Mouse (Mus musculus): ENCODE measurements around the gene Fgfr2. TPM values are rescaled to one million over a fixed set of nuclear protein-coding genes. Genes with fewer than 3 reads are reported as not detected.

Fgfr2 gene
- polyA plus RNA-seq, 1 experiment = 59.9 TPM

DNA sequence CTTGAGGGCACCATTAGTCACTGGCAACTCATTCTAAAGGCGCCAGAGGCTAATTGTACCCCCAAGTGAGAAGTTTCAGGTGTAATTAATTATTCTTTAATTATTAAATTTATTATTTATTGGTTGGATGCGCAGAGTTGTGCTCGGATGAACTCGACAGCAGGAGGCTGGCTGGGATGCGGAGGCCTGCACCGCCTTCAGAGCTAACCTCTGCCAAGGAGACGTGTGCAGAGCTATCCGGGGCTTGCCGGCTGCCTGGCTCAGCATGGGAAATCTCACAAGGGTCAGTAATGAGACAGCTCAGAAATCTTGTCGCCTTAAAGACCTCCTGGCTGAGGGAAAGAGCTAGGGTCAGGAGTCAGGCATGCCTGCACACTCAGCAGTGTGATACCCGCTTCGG is 32.5 kb upstream of the Fgfr2 start:
- Histone ChIP-seq H3K27ac (ENCODE audit: insufficient read depth, low read length) (no peak overlapping the region), H3K4me1 (ENCODE audit: control insufficient read depth, insufficient read depth, low read length) (no peaks in the 10 kb centered on the region), H3K4me3 (ENCODE audit: insufficient read depth, low read length) (no peak overlapping the region)
- no peak for TF ChIP-seq POLR2A (IDR thresholded peaks at IDR 0.05; ENCODE audit: low read depth, low read length)
- TF ChIP-seq CTCF (IDR thresholded peaks at IDR 0.05; ENCODE audit: borderline replicate concordance, insufficient read depth, low read length) = no peak

DNA sequence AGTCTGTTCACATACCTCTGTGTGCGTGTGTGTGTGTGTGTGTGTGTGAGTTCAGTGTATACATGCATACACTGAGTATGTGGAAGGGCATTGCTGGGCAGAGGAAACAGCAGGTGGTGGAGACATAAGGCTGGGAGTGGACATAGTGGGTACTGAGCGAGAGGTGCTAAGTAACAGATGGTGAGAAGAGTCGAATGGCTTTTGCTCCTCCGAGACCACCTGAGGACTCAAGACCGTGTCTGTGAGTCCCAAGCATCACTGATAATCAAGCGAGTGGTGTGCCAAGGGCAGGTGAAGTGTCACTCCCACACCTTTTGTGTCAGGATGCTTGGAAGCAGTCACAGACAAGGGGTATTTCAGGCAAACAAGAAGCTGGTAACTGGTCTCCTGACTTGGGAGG is 31.7 kb upstream of the Fgfr2 start:
- no peak overlapping the region for H3K27ac ChIP-seq (ENCODE audit: insufficient read depth, low read length)
- TF ChIP-seq POLR2A (IDR thresholded peaks at IDR 0.05; ENCODE audit: low read depth, low read length) (no peak), CTCF (IDR thresholded peaks at IDR 0.05; ENCODE audit: borderline replicate concordance, insufficient read depth, low read length) (no peak)
- no peaks in the 10 kb centered on the region for H3K4me1 ChIP-seq (ENCODE audit: control insufficient read depth, insufficient read depth, low read length)

DNA sequence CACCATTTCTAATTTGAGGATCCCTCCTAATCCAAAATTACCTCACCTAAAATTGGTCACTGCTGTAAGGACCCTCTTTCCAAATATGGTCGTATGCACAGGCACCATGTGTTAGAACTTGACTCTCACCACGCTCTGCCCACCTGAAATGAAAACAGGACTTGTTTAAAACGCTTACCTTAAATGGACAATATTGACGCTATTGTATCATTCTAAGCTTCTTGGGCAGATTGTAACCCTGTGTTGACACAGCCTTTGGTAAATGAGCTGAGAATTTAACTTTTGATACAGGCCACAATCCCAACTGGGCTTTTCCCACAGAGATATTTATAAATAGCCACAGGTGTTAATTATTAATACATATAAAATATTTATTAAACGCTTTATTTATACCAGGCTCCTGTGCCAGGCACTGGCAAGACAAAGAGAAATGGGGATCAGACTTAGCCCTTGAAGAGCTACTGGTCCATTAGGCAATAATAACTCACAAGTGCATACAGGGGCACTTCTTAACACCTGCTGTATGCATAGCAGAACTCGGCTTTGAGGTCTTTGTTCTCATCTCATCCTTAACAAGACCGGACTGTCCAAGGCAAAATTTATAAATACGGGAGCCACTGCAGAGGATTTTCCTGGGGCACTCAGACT is 16.7 kb upstream of the Fgfr2 start:
- no peak overlapping the region for H3K4me3 ChIP-seq (ENCODE audit: insufficient read depth, low read length)
- H3K4me1 ChIP-seq (ENCODE audit: control insufficient read depth, insufficient read depth, low read length) = no peaks in the 10 kb centered on the region
- TF ChIP-seq POLR2A (IDR thresholded peaks at IDR 0.05; ENCODE audit: low read depth, low read length) (no peak), CTCF (IDR thresholded peaks at IDR 0.05; ENCODE audit: borderline replicate concordance, insufficient read depth, low read length) (no peak)
- no peak overlapping the region for H3K27ac ChIP-seq (ENCODE audit: insufficient read depth, low read length)

More for the DNA sequence above, 31.7 kb upstream of the Fgfr2 start:
- H3K4me3 ChIP-seq (ENCODE audit: insufficient read depth, low read length) = no peak overlapping the region

- no peak overlapping the region for H3K27ac ChIP-seq (ENCODE audit: insufficient read depth, low read length)
- no peaks in the 10 kb centered on the region for H3K4me1 ChIP-seq (ENCODE audit: control insufficient read depth, insufficient read depth, low read length)
- no peak overlapping the region for H3K4me3 ChIP-seq (ENCODE audit: insufficient read depth, low read length)
- TF ChIP-seq POLR2A (IDR thresholded peaks at IDR 0.05; ENCODE audit: low read depth, low read length) = no peak
Observed at GRCm38 (mm10) chr7:133133552-133133951, 10.4 kb upstream of the Fgfr2 start.

DNA sequence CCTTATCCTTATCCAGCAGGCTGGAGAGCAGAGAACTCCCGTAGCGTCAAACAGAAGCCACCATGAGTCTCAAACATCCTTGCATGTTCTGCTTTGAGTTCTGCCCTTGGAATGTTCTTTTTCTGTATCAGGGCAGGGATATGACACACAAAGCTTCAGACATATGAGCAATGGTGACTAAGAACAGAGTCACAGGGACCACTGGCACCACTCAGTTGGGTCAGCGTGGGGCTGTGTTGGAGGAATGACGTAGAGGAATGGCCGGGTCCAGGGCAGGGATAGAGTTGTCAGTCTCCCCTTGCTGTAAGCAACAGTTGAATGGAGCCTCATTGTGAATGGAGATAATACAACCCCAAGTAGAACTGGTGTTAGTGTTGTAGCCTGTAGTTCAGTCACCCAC is 9.6 kb upstream of the Fgfr2 start:
- TF ChIP-seq CTCF (IDR thresholded peaks at IDR 0.05; ENCODE audit: borderline replicate concordance, insufficient read depth, low read length) = no peak
- TF ChIP-seq POLR2A (IDR thresholded peaks at IDR 0.05; ENCODE audit: low read depth, low read length) = no peak
- H3K4me3 ChIP-seq (ENCODE audit: insufficient read depth, low read length) = no peak overlapping the region
- H3K4me1 ChIP-seq (ENCODE audit: control insufficient read depth, insufficient read depth, low read length) = no peaks in the 10 kb centered on the region
- H3K27ac ChIP-seq (ENCODE audit: insufficient read depth, low read length) = no peak overlapping the region

- Histone ChIP-seq H3K4me3 (ENCODE audit: insufficient read depth, low read length) (peak overlapping the region; percentile 78), H3K27ac (ENCODE audit: insufficient read depth, low read length) (peak overlapping the region; percentile 99), H3K4me1 (ENCODE audit: control insufficient read depth, insufficient read depth, low read length) (no peaks in the 10 kb centered on the region)
- no peak for TF ChIP-seq CTCF (IDR thresholded peaks at IDR 0.05; ENCODE audit: borderline replicate concordance, insufficient read depth, low read length)
- no peak; the same call in 1 of the 2 replicates for TF ChIP-seq POLR2A (IDR thresholded peaks at IDR 0.05; ENCODE audit: low read depth, low read length)
Observed at GRCm38 (mm10) chr7:133124701-133125485, 1.7 kb upstream of the Fgfr2 start.

GRCm38 (mm10) chr7:133123999-133124700 is 1.0 kb upstream of the Fgfr2 start, which contains the start of gene Ctbp2:
Gene Ctbp2 (minus strand): TSS chr7:133124354.
- peak; percentile 3; the same call in 1 of the 2 replicates for TF ChIP-seq CTCF (IDR thresholded peaks at IDR 0.05; ENCODE audit: borderline replicate concordance, insufficient read depth, low read length)
- TF ChIP-seq POLR2A (IDR thresholded peaks at IDR 0.05; ENCODE audit: low read depth, low read length) = peak; percentile 72
- Histone ChIP-seq H3K4me3 (ENCODE audit: insufficient read depth, low read length) (peak within 1 kb of the TSS; percentile 91), H3K27ac (ENCODE audit: insufficient read depth, low read length) (peak within 1 kb of the TSS; percentile 99)

DNA sequence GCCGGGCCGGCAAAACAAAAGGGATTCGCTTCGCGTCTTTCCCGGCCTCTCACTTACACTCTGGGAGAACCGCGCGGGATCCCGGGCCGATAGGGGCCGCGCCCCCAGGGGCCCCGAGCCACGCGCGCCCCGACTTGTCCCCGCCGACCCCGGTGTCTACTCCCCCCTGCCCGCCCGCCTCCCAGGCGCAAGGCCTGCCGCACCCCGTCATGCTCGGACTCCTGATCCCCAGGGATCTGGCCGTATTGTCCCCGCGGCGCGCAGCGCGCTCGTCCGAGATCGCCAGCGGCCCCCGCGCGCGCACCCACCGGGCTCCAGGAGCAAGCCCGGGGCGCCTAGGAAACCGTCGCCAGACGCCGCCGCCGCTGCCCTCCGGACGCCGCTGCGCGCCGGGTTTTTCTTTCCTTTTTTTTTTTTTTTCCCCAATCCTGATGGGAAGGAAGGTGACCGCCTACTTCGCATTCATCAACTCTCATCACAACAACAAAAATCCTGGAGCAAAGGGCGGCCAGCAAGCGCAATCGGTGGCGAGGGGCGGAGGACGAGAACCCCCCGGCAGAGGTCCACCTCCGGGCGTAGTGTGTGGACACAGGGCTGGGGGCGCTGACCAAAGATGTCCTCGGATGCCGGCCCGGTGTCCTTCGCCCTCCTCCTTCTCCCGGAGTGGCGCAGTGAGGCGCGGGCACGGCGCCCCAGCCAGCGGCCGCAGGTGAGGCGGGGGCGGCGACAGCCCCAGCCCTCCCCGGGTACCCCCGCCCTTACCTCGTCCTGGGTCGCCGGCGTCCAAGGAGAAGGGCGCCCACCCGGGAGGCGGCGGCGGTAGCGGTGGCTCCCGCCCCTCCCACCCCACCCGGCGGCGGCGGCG is 539 bp downstream of the Fgfr2 start:
- TF ChIP-seq POLR2A (IDR thresholded peaks at IDR 0.05; ENCODE audit: low read depth, low read length) (peak; percentile 7; the same call in 1 of the 2 replicates), CTCF (IDR thresholded peaks at IDR 0.05; ENCODE audit: borderline replicate concordance, insufficient read depth, low read length) (no peak)
- H3K4me1 ChIP-seq (ENCODE audit: control insufficient read depth, insufficient read depth, low read length) = peaks cover 2% of the 10 kb centered on the region; the same call in 1 of the 2 replicates
- peak overlapping the region; percentile 91 for H3K4me3 ChIP-seq (ENCODE audit: insufficient read depth, low read length)
- peak overlapping the region; percentile 97 for H3K27ac ChIP-seq (ENCODE audit: insufficient read depth, low read length)

More at GRCm38 (mm10) chr7:133123999-133124700, 1.0 kb upstream of the Fgfr2 start, which contains the start of gene Ctbp2:
- no peaks in the 10 kb centered on the region for H3K4me1 ChIP-seq (ENCODE audit: control insufficient read depth, insufficient read depth, low read length)
